Mouse (Mus musculus) frontal cortex, postnatal 36 days (tissue): Measurements from ENCODE around the gene Maml1.

Source experiments
- DNase-seq, 2 experiments: peaks; one replicate each; pipeline ENCODE4 v3.0.0; 2022; ENCODE audit warnings: low spot score in 2 of 2

Maml1 gene

DNA sequence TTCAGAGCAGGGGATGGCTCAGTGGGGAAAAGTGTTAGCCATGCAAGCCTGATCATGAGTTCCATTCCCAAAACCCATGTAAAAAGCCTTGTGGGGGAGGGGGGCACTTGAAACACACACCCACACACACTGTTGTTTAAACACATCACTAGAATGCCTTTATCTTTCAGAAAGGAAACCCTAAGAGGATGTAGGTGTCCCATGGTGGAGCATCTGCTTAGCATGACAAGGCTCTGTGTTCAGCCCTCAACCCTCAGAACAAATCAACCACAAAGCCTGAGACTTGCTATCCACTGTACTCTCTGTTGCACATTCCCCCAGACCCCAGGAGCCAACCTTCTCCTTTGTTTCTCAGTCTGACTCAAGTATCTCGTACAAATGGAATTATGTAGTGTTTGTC is 12.1 kb downstream of the Maml1 start:
- DNase-seq: no peak

DNA sequence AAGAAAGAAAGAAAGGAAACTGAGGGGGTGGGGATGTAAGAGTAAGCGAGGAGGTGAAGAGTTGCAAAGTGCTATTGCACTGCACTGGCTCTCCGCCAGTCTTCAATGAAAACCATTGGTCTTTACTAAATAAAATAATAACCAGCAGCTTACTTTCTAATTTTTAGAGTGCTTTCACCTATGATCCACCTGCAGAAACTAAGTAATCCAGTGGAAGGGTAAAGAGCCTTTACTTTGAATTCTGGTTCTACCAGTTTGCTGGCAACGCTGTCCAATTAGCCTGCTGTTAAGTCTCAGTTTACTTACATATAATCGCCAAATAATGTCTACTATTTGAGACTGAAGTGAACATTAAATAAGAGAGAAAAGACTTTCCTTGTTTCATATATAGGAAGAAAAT is 13.1 kb downstream of the Maml1 start:
- no peak for DNase-seq

DNA sequence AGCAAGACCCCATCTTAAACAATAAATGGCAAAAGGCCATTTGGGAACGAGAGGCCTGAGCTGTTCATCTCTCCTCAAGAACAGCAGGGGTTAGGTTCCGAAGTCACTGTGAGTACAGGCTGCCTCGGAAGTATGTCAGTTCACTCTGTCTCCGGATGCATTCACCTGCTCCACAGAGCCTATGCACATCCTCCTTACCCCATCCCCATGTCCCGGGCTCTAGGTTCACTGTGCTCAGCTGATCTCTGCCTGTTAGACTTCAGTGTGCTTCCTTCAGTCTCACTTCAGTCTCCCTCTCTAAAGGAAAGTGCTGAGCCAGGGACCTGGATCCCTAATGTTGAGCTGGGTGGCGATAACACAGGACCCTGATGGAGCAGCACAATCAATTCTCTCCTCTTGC is 14.4 kb downstream of the Maml1 start:
- no peak for DNase-seq

DNA sequence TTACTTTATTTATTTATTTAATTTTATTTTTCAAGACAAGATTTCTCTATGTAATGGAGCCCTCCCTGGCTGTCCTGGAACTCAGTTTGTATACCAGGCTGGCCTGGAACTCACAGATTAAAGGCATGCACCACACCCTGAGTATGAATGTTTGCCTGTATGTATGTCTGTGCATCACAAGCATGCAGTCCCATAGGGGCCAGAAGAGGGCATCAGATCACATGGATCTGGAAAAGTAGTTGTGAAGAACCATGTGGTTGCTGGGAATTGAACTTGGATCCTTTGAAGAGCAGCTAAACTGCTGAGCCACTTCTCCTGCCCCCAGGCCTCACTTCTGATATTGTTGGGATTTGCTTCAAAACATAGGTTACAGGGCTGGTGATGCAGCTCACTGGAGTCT is 15.1 kb downstream of the Maml1 start:
- no peak for DNase-seq

DNA sequence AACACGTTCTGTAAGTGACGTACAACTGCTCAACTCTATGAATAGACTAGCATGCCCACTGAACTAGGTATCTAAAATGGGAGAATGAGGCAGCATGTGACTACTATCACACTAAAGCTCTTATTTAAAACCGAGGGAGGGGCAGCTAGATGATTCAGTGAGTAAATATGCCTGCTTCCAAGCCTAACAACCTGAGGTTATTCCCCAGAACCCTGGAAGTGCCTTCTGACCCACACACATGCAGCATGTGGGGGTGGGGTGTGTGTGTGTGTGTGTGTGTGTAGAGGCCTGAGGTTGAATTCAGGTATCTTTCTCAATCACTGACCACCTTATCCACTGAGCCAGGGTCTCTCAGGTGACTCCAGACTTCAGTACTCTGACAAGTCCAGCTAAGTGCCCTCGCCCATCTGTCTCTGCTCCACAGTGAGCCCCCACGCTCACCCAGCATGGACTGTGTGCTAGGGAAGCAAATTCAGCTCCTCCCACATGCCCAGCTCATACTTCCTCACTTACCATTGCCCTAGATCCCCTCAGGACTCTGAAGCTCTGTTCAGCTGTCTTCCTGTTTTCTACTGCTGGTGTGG is 16.5 kb downstream of the Maml1 start:
- DNase-seq: peak in 1 of 2 experiments; percentile 30

DNA sequence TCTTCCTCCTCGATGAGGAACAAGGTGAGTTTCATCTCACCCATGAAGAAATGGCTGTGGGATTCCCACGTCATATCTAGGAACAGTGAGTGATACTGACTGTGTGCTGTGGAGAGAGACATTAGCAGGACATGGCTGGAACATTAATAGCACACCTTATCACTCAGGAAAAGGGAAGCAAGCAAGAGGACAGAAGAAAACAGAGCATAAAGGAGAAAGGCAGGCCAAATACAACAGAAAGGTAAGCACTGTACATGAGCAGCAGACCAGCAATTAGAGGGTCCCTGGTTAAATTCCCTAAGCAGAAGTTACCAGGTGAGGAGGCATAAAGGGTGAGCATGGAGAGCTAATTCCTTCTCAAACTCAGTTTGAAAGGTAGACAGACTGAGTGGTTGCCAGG is 17.0 kb downstream of the Maml1 start:
- DNase-seq: no peak

DNA sequence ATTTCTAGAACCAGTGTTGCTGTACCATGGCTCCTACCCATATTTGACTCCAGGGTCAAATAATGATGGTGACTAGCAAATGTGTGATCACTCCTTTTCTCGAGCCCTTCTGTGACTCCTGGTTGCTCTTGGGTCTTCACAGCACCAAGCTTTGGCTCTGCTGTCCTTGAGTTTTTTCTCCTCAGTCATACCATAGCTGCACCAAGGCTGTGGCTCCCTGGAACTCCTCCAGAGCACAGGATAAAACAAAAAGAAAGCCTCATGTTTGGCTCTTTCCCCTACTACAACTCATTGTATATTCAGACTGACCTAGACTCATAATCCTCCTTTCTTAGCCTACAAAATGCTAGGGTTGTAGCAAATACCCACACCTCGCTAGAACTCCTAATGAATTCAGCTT is 19.3 kb downstream of the Maml1 start:
- no peak for DNase-seq

DNA sequence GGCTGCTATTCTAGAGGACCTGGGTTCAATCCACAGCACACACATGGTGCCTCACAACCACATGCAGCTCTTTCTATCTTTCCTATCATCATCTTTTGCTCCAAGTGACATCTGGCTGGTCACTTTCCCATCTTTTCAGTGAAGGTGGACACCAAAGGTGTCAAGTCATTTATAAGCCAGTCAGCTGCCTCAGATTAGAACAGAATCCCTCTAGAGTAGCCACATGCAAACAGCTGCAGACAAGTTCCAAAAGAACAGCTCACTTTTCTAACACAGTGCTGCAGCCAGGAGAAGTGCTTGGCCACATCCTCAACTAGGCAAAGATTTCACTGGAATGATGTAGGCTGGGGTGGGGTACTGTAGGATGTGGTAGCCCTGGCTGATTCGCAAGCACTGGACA is 22.2 kb downstream of the Maml1 start:
- no peak for DNase-seq

DNA sequence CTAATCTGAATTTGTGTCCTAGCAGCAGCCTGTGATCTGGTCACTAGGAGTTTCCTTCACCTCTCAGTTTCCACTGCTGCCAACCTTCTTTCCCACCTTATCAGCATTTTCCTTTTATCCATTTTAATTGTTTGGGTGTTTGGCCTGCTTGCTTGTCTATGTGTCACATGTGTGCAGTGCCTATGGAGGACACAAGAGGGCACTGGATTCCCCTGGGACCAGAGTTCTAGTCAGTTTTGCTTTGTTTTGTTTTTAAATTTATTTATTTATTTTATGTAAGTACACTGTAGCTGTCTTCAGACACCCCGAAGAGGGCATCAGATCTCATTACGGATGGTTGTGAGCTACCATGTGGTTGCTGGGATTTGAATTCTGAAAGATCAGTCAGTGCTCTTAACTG is 22.9 kb downstream of the Maml1 start:
- no peak for DNase-seq

DNA sequence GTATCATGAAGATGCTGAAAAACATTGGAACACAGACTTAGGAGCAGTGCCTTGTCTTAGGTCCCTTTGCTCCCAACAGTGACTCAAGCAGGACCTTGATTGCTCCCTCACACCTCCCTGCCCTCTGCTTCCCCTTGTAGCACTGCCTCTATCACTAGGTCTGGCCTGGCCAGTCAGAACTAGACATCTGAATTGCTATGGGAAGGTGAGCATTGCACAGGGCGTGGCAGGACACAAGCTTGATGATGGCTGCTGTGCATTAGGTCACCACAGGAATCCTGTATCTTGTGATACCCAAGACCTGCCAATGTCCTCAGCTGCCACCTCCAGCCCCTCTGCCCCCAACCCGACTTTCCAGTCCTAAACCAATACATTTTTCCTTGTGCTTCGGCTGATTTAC is 25.1 kb downstream of the Maml1 start:
- DNase-seq: no peak

DNA sequence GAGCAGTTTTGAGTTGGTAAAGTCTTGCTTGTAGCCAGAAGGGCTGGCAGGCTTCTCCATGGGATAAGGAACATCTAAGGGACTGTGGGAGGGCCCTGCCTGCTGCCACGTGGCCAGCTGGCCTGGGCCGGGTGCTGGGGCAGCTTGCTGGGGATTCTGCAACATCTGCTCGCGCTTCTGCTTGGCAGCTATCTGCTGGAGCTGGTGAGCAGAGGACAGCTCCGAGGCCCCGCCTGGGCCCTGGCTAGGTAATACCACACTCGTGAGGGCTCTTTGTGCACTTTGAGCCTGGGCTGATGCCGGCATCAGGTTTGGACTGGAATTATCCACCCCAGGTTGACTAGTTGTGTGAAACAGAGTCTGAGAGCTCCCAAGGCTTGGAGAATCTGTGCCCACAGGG is 26.2 kb downstream of the Maml1 start:
- DNase-seq: no peak

DNA sequence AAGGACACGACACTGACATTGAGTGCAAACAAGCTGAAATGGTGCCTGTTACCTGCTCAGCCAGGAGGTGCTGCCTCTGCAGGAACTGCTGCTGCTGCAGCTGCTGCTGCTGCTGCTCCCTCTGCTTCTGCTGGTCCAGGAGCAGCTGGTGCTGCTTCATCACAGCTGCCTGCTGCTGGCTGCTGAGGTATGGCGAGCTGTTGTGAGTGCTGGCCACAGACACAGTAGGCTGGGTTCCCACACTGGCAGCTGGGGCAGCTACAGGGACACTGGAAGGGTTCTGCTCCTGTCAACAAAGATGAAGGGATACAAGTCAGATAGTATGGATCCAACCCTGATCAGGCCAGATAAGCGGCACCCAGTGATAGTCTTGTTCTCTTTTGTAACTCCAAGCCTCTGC is 28.9 kb downstream of the Maml1 start:
- no peak for DNase-seq

DNA sequence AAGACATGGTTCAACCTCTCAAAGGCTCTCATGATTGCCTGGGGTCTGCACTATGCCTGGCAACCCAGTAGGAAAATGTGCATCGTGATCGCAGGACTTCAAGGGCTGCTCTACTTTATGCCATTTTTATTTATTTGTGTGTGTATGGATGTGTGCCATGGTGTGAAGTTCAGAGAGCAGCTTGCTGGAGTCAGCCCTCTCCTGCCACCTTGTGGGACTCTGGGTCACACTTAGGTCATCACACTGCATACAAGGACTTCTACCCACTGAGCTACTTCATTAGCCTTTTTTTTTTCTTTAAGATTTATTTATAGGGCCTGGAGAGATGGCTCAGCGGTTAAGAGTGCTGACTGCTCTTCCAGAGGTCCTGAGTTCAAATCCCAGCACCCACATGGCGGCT is 30.1 kb downstream of the Maml1 start:
- no peak for DNase-seq

DNA sequence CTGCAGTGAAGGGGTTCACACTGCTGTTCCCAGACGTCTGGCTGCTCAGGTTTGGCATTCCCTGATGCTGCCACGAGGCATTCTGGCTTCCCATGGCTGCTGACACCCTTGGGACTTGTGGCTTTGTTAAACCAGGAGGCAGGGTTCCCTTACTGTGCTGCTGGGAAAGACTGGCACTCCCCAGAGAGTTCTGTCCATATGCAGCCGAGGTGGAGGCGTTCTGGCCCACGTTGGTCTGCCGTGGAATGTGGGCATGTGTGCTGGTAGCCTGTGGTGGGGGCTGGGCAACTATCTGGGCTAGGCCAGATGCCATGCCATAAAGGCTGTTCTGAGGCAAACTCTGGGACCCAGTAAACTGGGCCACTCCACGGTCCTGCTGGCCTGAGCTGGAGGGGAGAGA is 33.8 kb downstream of the Maml1 start:
- DNase-seq: peak in 1 of 2 experiments; percentile 65

DNA sequence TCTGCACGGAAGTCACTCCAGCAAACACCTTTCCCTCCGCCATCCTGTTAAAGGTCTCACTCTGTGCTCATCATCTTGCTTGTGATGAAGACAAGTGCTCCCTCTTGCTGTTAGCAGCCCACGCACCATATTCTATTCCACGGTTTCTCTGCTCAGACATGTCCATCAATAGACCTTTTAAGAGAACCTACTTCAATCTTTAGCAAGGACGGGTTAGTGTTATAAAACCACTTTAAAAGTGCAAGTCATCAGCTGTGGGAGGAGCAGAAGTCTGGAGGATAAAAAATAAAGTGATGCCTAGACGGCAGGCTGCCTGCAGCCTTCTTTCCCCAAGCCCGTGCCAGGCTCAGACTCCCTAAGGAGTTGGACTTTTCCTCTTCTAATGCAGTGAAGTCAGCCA is 35.5 kb downstream of the Maml1 start:
- DNase-seq: peak in 1 of 2 experiments; percentile 58

DNA sequence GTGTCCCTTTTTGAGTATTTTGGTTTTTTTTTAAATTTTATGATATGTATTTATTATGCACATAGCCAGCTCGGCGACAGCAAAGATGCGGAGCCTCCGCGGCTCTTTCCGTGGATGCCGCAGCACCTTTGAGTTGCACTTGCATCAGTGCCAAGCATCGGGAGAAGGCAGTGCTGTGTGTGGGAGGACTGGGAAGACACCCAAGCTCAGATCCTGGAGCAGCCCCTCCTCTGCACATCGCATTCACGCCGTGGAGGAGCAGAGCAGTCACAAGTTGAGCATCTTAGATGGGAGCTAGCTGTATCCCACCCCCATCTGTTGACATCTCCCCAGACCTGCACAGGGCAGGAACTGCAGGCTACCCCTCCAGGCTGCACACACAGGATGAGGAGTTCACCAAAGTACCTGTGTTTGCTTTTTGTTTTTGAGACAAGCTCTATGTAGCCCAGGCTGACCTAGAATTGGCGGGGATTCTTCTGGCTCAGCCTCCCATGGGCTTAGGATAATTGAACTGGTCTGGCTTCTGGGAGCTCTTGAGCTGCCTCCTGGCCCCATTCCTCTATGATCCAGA is 38.0 kb downstream of the Maml1 start:
- DNase-seq: peak; percentile 87 to 92

DNA sequence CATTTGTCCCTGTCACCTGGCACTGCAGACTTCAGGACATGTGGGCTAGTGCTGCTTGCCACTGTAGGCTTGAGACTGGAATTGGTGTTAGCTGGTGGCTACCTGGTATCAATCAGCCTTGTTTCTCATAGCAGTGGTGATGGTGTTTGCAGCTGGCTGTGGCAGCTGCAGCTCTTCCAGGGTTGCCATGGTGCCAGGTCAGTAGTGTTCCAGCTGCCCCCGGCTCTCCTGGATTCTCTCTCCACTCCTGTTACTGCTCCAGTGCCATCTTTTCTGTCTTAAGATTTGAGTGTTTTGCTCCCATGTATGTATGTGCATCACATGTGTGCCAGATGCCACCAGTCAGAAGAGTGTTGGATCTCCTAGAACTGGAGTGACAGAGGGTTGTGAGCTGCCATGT is 38.7 kb downstream of the Maml1 start:
- DNase-seq: no peak

DNA sequence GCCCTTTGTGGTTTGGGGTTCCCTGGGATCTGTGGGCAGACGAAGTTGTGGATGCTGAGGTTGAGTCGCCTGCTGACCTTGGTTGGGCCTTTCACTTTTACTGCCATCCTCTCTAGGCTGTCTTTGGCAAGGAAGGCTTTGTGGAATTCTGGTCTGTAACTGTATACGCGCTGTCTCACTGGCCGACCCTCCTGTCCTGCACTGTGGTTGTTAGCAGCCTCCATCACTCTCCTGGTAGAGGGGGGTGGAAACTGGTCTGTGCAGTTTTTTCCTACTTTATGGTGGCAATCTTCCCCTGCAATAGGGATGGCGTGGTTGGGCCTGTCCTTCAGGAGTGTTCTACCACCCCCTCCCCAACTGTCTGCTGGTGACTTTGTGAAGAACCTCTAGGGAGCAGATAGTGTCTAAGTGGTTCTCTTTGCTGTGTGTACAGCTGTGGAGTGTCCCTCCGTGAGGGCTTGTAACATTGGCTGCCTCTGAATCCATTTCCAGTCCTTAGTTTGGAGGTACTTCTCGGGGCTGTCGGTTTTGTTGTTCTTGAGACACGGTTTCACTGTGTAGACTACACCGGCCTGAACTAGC is 39.3 kb downstream of the Maml1 start:
- no peak for DNase-seq

DNA sequence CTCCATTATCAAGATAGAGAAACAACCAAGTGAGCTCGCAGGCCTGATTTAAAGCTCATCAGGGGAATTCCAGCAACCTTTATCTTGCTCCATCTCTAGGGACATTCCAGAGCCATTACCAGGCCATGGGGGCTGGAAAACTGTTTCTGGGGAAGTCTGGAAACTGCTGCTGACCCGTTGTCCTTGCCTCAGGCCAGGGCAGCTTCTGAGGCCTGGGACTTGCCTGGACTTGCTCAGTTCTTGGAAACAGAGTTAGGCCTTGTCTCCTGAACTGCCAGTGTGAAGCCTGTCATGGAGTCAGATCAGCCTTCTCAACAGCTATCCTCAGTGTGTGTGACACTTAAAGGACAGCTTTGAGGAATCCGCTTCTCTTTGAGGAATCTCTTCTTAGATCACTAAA is 39.9 kb downstream of the Maml1 start:
- no peak for DNase-seq

DNA sequence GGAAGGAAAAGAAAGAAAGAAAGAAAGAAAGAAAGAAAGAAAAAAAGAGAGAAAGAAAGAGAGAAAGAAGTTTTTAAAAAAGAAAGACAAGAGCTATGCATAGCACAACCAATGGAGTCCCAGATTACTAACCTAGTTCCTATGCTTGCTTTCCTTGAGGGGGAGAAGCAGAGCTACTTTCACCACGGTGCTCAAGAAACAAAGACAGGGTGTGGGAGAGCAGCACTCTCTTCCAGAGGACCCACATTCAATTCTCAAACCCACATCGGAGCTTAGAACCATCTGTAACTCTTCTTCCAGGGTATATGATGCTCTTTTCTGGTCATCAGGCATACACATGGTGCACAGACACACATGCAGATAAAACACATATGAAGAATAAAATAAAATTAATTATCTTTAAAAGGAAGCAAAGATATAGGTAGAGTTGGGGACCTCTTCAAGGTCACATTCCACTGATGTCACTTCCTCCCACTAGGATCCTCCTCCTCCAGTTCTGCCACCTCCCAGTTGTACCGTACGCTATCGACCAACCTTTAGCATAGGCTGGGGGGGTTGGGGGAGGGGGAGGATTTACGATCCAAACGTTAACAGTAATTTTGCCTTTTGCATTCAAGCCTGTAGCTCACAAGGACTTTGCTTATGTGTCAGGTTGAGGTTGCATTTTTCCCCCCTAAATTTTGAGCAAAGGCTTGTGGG is 43.5 kb downstream of the Maml1 start:
- DNase-seq: no peak

DNA sequence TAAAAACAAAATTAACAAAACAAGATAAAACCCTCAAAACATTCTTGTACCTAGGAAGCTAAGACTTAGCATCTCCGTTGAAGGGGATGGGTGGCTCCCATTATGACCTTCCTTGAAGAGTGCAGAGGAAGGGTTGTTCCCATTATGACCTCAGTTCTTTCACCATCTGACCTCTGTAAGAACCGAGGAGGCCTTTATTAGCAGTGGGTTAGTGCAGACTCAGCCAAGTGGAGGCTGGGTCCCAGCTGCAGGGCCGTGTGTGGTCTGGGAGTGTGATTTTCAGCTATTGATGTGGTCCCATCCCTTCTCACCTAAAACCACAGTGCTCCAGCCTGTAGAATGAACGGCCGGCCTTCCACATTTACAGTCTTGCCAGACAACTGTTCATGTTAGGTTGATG is 46.8 kb downstream of the Maml1 start:
- DNase-seq: no peak

DNA sequence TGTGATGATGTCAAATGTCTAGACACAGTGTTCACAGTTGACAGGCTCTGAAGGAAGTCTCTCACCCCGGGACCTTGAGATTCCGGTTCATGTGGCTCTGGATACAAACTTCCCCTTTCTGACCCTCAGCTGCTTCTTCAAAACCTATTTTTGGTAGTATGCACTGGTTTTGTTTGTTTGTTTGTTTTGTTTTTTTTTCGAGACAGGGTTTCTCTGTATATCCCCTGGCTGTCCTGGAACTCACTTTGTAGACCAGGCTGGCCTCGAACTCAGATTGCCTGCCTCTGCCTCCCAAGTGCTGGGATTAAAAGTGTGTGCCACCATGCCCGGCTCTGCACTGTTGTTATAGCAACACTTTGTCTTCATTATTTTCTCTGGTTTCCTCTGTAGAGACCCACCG is 48.2 kb downstream of the Maml1 start:
- DNase-seq: no peak

DNA sequence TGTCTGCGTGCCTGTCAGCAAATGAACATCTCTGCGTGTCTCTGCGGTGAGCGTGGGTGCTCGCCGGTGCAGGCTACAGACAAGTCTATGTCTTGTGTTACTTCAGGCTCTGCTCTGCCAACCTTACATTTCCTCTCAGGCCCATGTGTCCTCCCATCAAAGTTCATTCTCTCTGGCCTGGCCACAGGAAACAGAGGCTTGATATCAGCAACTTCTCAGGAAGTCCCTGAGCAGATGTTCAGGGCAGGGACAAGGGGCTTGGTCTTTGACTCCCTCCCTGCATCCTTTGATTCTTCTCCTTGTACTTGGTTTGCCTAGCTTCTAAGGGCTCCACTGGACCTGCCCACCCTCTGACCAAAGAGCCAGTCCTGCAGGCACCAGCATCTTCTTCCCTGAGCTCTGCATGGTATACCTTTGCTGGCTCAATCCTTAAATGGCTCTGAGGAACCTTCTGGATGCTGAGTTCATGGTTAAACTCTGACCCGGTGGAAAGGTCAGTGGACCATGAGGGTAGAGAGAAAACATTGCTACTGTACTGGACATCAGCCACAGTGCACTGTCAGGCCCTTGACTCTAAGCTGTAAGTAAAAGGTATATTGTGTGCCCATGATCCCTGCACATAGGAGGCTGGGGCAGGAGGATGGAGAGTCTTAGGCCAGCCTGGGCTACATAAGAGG is 51.7 kb downstream of the Maml1 start:
- DNase-seq: no peak
